Mouse (Mus musculus) embryonic facial prominence, embryonic 12.5 days (tissue): ENCODE data around the gene Slc44a2. TPM values are rescaled to one million over a fixed set of nuclear protein-coding genes. Genes with fewer than 3 reads are reported as not detected.
A peak's percentile ranks its signal among the peaks of the same experiment; 100 is the strongest.
"Not testable (repeated sequence)": the region's sequence is repeated elsewhere in the genome, so short reads cannot be mapped to it uniquely, and the experiment has no call there.

Source experiments
- ATAC-seq: fragments of 200-750 bp; cut with Nextera tagmentation; 2 replicates; pipeline ENCODE4 v1.8.0; 2017; ENCODE audit not compliant: insufficient number of reproducible peaks, insufficient read depth, low FRiP score, low TSS enrichment
- H3K27ac ChIP-seq: fragments of 300-500 bp; sonication (generic); 2 replicates; pipeline ENCODE4 v1.5.1; 2016; ENCODE audit warnings: mild to moderate bottlenecking
- H3K27me3 ChIP-seq: fragments of 300-500 bp; sonication (generic); 2 replicates; pipeline ENCODE4 v1.6.1; 2016; ENCODE audit warnings: mild to moderate bottlenecking, moderate library complexity
- H3K36me3 ChIP-seq: fragments of 300-500 bp; sonication (generic); 2 replicates; pipeline ENCODE4 v1.6.1; 2016; ENCODE audit warnings: mild to moderate bottlenecking
- H3K4me1 ChIP-seq: fragments of 300-500 bp; sonication (generic); 2 replicates; pipeline ENCODE4 v1.6.1; 2016
- H3K4me2 ChIP-seq: fragments of 300-500 bp; sonication (generic); replicated peaks from 2 replicates; pipeline ENCODE4 v1.6.1; 2016; ENCODE audit warnings: mild to moderate bottlenecking, moderate library complexity
- H3K4me3 ChIP-seq: fragments of 300-500 bp; sonication (generic); 2 replicates; pipeline ENCODE4 v1.5.1; 2016; ENCODE audit warnings: mild to moderate bottlenecking
- H3K9ac ChIP-seq: fragments of 300-500 bp; sonication (generic); 2 replicates; pipeline ENCODE4 v1.6.1; 2016; ENCODE audit warnings: mild to moderate bottlenecking, moderate library complexity
- H3K9me3 ChIP-seq: fragments of 300-500 bp; sonication (generic); 2 replicates; pipeline ENCODE4 v1.6.1; 2016; ENCODE audit warnings: mild to moderate bottlenecking, moderate library complexity
- WGBS: fragments of 180-500 bp; shearing (Covaris S2); methylation state at CpG from one replicate; pipeline ENCODE4 v1.1.7; 2016; 5-methylcytosine and 5-hydroxymethylcytosine counted together
- polyA plus RNA-seq: library from polyadenylated mRNA; unstranded; fragments of >200 nt; fragmentation: Nextera tagmentation; extraction: Ambion mirVana; gene quantifications from 2 replicates; pipeline ENCODE4 v1.2.1, GENCODE M21; 2016

Slc44a2 gene
- polyA plus RNA-seq, 1 experiment from 2014 or later = 117 TPM

DNA sequence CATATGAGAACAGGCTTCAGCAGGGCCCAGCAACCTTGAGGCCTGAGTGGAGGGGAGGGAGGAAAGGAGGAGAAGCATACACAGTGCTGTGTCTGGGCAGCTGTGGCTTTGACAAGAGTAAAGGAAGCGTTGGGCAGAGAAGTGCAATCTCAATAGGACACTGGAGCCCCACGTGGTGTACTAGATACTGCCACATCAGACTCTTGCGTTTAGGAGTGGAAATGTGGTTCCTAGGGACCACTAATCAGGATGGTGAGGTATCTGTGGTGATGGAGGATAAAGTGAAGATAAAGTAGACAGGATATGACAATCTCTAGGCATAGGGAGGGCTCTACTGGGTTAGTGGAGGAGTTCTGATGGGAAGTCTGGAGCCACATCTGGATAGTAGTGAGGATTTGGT, 33.7 kb upstream of the Slc44a2 start:
- Histone ChIP-seq H3K4me3 (peak overlapping the region; percentile 78), H3K4me2 (peak overlapping the region; percentile 86), H3K9me3 (no peaks in the 10 kb centered on the region), H3K9ac (peak overlapping the region; percentile 66), H3K27ac (no peak overlapping the region), H3K36me3 (peaks cover 25% of the 10 kb centered on the region), H3K27me3 (no peaks in the 10 kb centered on the region), H3K4me1 (peaks cover 27% of the 10 kb centered on the region)
- 66% methylated on average over 3 of the region's 3 CpGs for WGBS
- ATAC-seq = no peak

DNA sequence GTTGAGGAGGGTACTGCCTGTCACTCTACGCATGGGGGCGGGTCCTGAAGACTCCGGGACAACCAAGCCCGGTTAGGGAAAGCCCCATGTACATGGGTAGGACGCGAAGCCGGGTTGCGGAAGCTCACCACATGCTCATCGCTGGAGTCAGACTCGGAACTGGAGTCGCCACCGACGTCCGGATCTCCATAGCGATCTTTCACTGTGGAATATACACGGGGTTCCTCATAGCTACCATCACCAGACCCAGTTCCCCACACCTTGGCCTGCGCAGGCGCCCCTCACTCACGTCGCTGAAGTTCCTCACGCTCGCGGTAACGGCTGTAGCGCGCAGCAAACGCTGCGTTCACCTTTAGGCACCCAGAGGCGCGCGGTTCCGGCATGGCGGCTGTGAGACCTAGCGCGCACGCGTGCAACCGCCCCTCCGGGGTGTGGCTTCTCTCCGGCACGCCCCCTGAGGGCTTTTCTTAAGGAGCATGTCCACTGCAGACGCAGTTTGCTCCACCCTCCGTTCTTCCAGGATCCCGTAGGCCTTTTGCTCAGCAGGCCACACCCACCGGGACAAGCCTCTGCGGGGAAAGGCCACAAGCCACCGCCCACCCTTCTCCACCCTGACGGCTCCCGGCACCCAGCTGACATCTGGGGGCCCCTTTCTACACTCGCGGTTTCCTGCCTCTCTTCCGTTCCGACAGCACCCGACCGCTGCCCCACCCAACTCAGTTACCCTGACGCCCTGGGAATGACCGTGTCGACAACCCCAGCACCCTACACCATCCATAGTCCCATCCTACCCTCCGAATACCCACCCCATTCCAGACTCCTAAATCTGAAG, 32.7 kb upstream of the Slc44a2 start, which contains the start of gene Kri1:
Gene Kri1, minus strand, starts transcription at position 399 of the 832 bp plus-strand sequence.
- peak within 1 kb of the TSS; percentile 66 for H3K9ac ChIP-seq
- 1% methylated on average over 59 of the region's 59 CpGs for WGBS
- peak within 1 kb of the TSS; percentile 77 for H3K27ac ChIP-seq
- H3K4me1 ChIP-seq = peaks cover 27% of the 10 kb centered on the region
- no peaks in the 10 kb centered on the region for H3K9me3 ChIP-seq
- H3K36me3 ChIP-seq = peaks cover 18% of the 10 kb centered on the region
- H3K27me3 ChIP-seq = no peaks in the 10 kb centered on the region
- peak within 1 kb of the TSS; percentile 86 for H3K4me2 ChIP-seq
- ATAC-seq = peak; percentile 67
- H3K4me3 ChIP-seq = peak within 1 kb of the TSS; percentile 78

DNA sequence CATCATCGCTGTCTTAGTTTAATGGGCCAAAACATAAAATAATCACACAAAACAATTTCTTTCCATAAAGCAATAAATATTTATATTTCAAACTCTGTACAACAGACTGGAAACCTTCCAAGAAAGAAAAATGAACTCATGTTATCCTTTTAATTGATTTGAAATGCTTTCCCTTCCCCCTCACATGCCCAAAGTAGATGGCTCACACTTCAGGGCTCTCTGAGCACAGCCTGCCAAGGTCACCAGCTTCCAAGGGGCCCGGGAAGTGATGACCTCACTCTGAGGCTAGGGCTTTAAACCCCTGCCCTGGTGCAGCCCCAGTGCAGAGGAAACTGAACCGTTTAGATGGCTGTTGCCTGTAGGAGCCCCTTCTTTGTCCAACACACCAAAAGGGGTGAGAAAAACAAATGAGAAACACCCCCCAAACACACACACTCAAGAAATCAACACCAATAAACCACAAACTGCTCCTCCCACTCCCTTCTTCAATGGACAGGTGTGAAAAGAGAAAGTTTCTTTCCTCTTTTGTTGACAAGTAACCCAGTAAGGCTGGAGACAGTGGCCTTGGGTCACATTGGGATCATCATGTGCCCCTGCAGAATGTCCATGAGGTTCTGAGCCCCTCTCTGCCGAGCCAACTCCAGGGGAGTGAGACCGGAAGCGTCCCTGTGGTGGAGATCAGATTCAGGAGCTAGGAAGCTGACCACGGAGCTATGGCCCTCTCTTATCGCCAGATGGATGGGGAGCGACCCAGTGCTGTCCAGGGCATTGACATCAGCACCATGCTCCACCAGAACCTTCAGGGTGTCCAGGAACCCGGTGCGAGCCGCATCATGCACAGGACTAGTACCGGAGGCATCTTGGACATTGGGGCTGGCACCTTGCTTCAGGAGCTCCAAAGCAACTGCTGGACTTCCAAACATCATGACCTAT, 31.8 kb upstream of the Slc44a2 start:
- ATAC-seq = no peak
- peak overlapping the region; percentile 86 for H3K4me2 ChIP-seq
- 79% methylated on average over 13 of the region's 13 CpGs for WGBS
- no peaks in the 10 kb centered on the region for H3K27me3 ChIP-seq
- no peak overlapping the region for H3K9ac ChIP-seq
- no peaks in the 10 kb centered on the region for H3K9me3 ChIP-seq
- peak overlapping the region; percentile 77 for H3K27ac ChIP-seq
- H3K4me3 ChIP-seq = peak overlapping the region; percentile 78
- H3K4me1 ChIP-seq = peaks cover 27% of the 10 kb centered on the region
- peaks cover 15% of the 10 kb centered on the region for H3K36me3 ChIP-seq

DNA sequence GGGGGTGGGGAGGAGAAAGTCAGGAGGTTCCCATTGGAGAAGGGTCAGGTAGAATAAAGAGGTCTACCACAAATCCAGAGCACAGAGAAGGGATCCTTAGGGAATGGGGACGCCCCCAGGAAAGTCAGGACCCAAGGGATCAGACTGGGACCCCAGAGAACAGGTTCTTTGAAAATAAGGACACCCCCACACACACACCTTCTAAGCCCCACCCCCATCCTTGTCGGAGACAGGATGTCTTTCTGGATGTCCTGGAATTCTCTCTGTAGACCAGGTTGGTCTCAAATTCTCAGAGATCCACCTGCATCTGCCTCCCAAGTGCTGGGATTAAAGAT, 31.2 kb upstream of the Slc44a2 start:
- 76% methylated on average over 2 of the region's 2 CpGs for WGBS
- Histone ChIP-seq H3K27ac (0 out of 2 replicates have a peak overlapping the region, but pooled peaks have one; percentile 77), H3K4me2 (peak overlapping the region; percentile 86), H3K4me1 (peaks cover 27% of the 10 kb centered on the region), H3K4me3 (no peak overlapping the region), H3K9me3 (no peaks in the 10 kb centered on the region), H3K27me3 (no peaks in the 10 kb centered on the region), H3K36me3 (peaks cover 9% of the 10 kb centered on the region; the same call in 1 of the 2 replicates), H3K9ac (no peak overlapping the region)
- ATAC-seq = no peak

DNA sequence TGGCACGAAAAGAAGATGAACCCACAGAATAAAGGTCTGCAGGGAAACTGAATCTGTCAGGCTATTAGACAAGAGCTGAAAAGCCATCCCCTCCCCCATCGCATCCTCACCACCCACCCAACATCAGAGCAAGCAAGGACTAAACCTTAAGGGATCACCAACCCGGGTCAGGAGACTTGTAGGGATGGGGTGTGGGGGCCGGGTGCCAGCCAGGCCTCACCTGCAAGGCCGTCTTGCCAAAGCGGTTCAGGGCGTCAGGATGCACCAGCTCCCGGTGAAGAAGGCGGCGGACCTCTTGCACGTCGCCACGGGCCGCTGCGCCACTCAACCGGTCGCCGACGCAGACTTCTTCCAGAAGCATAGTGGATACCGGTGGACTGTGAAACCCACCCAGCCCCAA, 29.9 kb upstream of the Slc44a2 start:
- Histone ChIP-seq H3K36me3 (no peaks in the 10 kb centered on the region), H3K4me2 (peak overlapping the region; percentile 86), H3K4me3 (peak overlapping the region; percentile 68), H3K4me1 (peaks cover 27% of the 10 kb centered on the region), H3K9ac (peak overlapping the region; percentile 71), H3K27ac (peak overlapping the region; percentile 66), H3K9me3 (no peaks in the 10 kb centered on the region), H3K27me3 (no peaks in the 10 kb centered on the region)
- under 1% methylated on average over 20 of the region's 20 CpGs for WGBS
- ATAC-seq = no peak

DNA sequence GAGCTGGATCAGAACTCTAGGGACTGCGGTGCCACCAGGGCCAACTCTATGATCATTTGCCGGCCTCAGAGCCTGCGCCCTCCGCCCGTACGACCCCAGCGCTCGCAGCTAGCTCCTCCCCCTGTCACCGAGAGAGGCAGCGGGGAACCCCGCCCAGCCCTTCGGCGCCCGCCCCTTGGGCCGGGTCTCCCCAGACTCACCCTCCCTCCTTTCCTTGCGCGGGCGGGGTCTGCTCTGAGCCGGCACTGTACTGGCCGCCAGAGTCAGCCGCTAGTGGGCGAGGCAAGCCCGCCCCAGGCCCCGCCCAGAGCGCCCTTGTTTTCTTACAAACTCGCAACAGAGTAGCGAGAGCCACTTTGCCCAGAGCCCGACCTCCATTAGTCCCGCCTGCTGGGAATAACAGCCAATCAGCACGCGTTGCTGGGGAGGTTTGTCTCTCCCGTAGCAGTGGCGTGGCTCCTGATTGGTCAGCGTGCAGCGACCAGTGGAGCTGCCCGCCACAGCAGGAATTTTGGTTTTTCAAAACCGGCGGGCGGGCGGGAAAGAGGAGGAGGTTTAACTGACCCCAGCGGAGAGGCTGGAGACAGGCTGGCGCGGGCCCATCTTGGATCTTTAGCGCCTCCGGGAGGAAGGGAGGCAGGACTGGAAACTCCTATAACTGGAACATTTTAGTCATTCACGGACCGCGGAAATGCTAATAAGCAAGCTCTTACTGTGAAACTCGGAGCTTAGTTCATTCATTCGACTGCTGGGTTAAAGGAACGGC, 29.3 kb upstream of the Slc44a2 start, which contains the start of gene Cdkn2d:
Gene Cdkn2d, minus strand, starts transcription at position 386 of the 766 bp plus-strand sequence.
- Histone ChIP-seq H3K27ac (peak within 1 kb of the TSS; percentile 86), H3K4me3 (peak within 1 kb of the TSS; percentile 68), H3K36me3 (no peaks in the 10 kb centered on the region), H3K27me3 (no peaks in the 10 kb centered on the region), H3K4me1 (peaks cover 27% of the 10 kb centered on the region), H3K4me2 (peak within 1 kb of the TSS; percentile 86), H3K9me3 (no peaks in the 10 kb centered on the region), H3K9ac (peak within 1 kb of the TSS; percentile 71)
- under 1% methylated on average over 47 of the region's 51 CpGs for WGBS
- peak; percentile 97 for ATAC-seq

DNA sequence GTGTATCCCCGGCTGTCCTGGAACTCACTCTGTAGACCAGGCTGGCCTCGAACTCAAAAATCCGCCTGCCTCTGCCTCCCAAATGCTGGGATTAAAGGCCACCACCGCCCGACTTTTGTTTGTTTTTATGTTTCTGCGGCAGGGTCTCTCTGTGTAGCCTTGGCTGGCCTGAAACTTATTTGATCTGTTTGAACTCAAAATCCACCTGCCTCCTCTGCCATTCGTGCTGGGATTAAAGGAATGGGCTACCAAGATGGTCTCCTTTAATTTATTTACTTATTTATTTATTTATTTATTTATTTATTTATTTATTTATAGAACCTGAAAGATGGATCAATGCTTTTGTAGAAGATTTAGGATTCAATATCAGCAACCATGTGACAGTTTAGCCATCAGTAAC, 28.6 kb upstream of the Slc44a2 start:
- Histone ChIP-seq H3K4me2 (peak overlapping the region; percentile 35), H3K27ac (peak overlapping the region; percentile 86), H3K4me3 (peak overlapping the region; percentile 68), H3K9ac (0 out of 2 replicates have a peak overlapping the region, but pooled peaks have one; percentile 6), H3K4me1 (peaks cover 21% of the 10 kb centered on the region)
- not testable (repeated sequence) for H3K27me3 ChIP-seq, ATAC-seq, H3K9me3 ChIP-seq, H3K36me3 ChIP-seq
- WGBS = 19% methylated on average over 7 of the region's 7 CpGs

DNA sequence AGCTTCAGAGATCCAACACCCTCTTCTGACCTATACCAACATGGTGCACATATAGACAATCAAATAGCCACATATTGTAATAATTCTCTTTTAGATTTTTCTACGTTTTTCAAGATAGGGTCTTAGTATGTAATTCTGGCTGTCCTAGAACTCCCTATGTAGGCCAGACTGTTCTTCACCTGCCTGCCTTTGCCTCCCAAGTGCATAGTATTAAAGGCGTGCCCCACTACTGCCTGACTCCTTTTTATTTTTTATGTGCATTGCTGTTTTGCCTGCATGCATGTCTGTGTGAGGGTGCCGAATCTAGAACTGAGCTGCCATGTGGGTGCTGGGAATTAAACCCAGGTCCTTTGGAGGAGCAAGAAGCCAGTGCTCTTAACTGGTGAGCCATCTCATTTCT, 28.2 kb upstream of the Slc44a2 start:
- no peaks in the 10 kb centered on the region for H3K27me3 ChIP-seq
- no peak for ATAC-seq
- H3K9me3 ChIP-seq = no peaks in the 10 kb centered on the region
- H3K4me3 ChIP-seq = no peak overlapping the region
- whole genome bisulfite sequencing = 89% methylated on average over 3 of the region's 3 CpGs
- H3K4me2 ChIP-seq = no peak overlapping the region
- no peaks in the 10 kb centered on the region for H3K36me3 ChIP-seq
- H3K27ac ChIP-seq = no peak overlapping the region
- peaks cover 17% of the 10 kb centered on the region for H3K4me1 ChIP-seq
- H3K9ac ChIP-seq = no peak overlapping the region

DNA sequence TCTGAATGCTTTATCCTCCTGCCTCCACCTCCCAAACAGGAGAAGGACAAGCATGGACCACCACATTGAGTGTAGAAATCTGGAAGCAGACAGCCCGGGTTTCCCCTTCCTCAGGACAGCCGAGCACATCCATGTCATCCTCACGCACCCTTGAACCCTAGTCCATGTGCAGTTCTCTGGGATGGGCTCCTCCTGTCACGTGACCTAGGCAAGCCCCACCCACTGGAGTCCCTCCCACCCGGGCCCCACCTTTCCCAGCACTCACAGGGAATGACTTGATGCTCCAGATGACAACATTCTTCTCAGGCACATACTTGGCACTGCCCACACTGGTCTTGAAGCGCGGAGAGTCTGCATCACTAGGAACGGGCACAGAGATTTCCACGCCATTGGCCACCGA, 21.5 kb upstream of the Slc44a2 start:
- 87% methylated on average over 10 of the region's 10 CpGs for WGBS
- H3K27ac ChIP-seq = no peak overlapping the region
- H3K4me1 ChIP-seq = no peaks in the 10 kb centered on the region
- H3K4me3 ChIP-seq = no peak overlapping the region
- H3K27me3 ChIP-seq = no peaks in the 10 kb centered on the region
- 0 out of 2 replicates have a peak, but pooled peaks cover 4% of the 10 kb centered on the region for H3K9me3 ChIP-seq
- H3K4me2 ChIP-seq = no peak overlapping the region
- H3K9ac ChIP-seq = no peak overlapping the region
- H3K36me3 ChIP-seq = peaks cover 4% of the 10 kb centered on the region; the same call in 1 of the 2 replicates
- 0 out of 2 replicates have a peak, but pooled peaks have one; percentile 28 for ATAC-seq

DNA sequence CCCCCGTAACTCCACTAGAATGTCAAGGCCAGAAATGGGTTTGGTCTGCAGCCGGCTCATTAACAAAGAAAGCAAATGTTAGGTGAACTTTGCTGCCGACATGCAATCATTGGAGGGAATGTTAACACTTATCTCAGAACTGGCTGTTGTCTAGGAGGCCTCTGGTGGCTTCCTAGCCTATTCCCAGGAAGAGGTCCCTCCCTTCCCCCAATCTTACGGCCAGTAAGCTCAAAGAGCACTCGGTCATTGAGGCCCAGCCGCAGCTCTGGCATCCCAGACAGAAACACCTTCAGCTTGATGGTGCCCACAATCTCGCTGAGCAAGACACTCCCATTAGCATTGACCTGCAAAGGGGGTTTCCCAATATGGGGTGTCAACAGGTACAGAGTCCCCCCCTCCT, 15.4 kb upstream of the Slc44a2 start:
- H3K4me2 ChIP-seq = no peak overlapping the region
- no peak overlapping the region for H3K4me3 ChIP-seq
- no peak overlapping the region for H3K27ac ChIP-seq
- 0 out of 2 replicates have a peak, but pooled peaks cover under 1% of the 10 kb centered on the region for H3K27me3 ChIP-seq
- no peak overlapping the region for H3K9ac ChIP-seq
- H3K36me3 ChIP-seq = peaks cover 4% of the 10 kb centered on the region; the same call in 1 of the 2 replicates
- 0 out of 2 replicates have a peak, but pooled peaks cover 4% of the 10 kb centered on the region for H3K9me3 ChIP-seq
- 76% methylated on average over 7 of the region's 7 CpGs for WGBS
- H3K4me1 ChIP-seq = no peaks in the 10 kb centered on the region
- ATAC-seq = no peak
